Mouse (Mus musculus) limb, embryonic 12.5 days (tissue): ENCODE measurements around the gene Rarg. TPM values are rescaled to one million over a fixed set of nuclear protein-coding genes. Genes with fewer than 3 reads are reported as not detected.

Source experiments
- polyA plus RNA-seq: library from polyadenylated mRNA; unstranded; fragments of >200 nt; fragmentation: Nextera tagmentation; extraction: Ambion mirVana; gene quantifications from 2 replicates; pipeline ENCODE4 v1.2.1, GENCODE M21; 2016

Gene Rarg
- polyA plus RNA-seq, 1 experiment from 2014 or later: 137 TPM

Other genes starting within 250 kb of the Rarg start
- gene Krt18, start 229.3 kb downstream of the Rarg start, polyA plus RNA-seq: 21.2 and 21.5 TPM in 2 replicates
- gene Eif4b, start 183.7 kb downstream of the Rarg start, polyA plus RNA-seq: 121 and 124 TPM in 2 replicates
- 16.6 and 22.6 TPM in 2 replicates for gene Tns2, start 157.1 kb downstream of the Rarg start, polyA plus RNA-seq
- gene Spryd3, start 121.3 kb downstream of the Rarg start, polyA plus RNA-seq: 12.9 and 16.8 TPM in 2 replicates
- 0.96 and 1.2 TPM in 2 replicates for gene Igfbp6, start 113.2 kb downstream of the Rarg start, polyA plus RNA-seq
- 0.15 TPM in 1 of 2 replicates, not detected in the other for gene Soat2, start 107.0 kb downstream of the Rarg start, polyA plus RNA-seq
- 108 and 115 TPM in 2 replicates for gene Zfp740, start 54.3 kb downstream of the Rarg start, polyA plus RNA-seq
- gene Csad, start 52.8 kb downstream of the Rarg start, polyA plus RNA-seq: 70.6 and 72.9 TPM in 2 replicates
- 2.9 and 3.3 TPM in 2 replicates for gene Itgb7, start 25.6 kb downstream of the Rarg start, polyA plus RNA-seq
- gene Gm9918, start 13.0 kb upstream of the Rarg start, polyA plus RNA-seq: 1.3 and 1.4 TPM in 2 replicates
- gene Mfsd5, start 21.9 kb upstream of the Rarg start, polyA plus RNA-seq: 56.1 and 58.8 TPM in 2 replicates
- gene Espl1, start 38.7 kb upstream of the Rarg start, polyA plus RNA-seq: 42.7 and 49.3 TPM in 2 replicates
- 431 and 445 TPM in 2 replicates for gene Pfdn5, start 68.6 kb upstream of the Rarg start, polyA plus RNA-seq
- 117 and 120 TPM in 2 replicates for gene Myg1, start 74.2 kb upstream of the Rarg start, polyA plus RNA-seq
- 95.6 and 99.6 TPM in 2 replicates for gene Aaas, start 93.3 kb upstream of the Rarg start, polyA plus RNA-seq
- gene Sp7, start 109.7 kb upstream of the Rarg start, polyA plus RNA-seq: 3.1 and 4.3 TPM in 2 replicates
- gene Sp1, start 148.6 kb upstream of the Rarg start, polyA plus RNA-seq: 11.1 and 12.1 TPM in 2 replicates
- gene Amhr2, start 187.8 kb upstream of the Rarg start, polyA plus RNA-seq: 0.48 TPM in 1 of 2 replicates, not detected in the other
- 66.1 and 68.1 TPM in 2 replicates for gene Prr13, start 201.5 kb upstream of the Rarg start, polyA plus RNA-seq
- gene Pcbp2, start 213.0 kb upstream of the Rarg start, polyA plus RNA-seq: 230 and 239 TPM in 2 replicates
- not detected in 2 replicates for gene Gm10337, start 246.2 kb upstream of the Rarg start, polyA plus RNA-seq